Mouse (Mus musculus): ENCODE results near the gene Lrrc8b.

Lrrc8b gene

DNA sequence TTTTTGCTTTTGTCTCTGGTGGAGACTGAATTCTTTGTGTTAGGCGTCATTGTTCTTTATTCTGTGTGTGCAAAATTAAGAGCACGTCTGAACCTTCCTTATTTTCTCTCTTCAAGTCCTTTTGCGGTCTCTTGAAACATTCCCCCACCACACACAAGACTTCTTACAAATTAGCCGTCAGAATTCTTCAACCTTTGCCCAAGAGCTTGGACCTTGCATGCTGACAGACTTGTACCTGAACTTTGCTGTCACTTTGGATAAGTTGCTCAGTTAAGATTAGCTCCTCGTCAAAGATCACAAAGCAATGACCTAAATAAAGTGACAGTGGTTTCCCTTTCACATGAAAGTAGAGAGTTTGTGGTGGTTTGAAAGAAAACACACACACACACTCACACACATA, 3.3 kb downstream of the Lrrc8b start:
- DNase-seq (ENCODE audit: extremely low spot score, low spot score), result no peak

GRCm38 (mm10) chr5:105425587-105425986, 10.0 kb downstream of the Lrrc8b start:
- DNase-seq (ENCODE audit: extremely low spot score, low spot score), result no peak

DNA sequence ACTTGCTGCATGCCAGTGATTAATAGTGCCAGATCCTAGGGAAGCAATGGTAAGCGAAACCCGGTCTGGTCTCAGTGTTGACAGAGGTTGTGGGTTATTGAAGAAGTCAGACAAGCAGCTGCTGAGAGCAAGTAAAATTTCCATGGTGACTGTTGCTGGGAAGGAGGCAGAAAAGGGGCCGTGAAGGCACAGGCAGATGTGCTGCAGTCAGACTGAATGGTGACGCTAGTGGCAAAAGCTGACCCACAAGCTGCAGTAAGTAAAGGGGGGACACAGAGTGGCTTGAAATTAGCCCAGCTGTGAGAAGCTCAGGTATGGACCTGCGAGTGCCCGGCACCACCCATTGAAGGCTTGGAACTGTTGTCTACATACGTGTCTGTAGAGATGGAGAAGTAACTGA, 11.8 kb downstream of the Lrrc8b start:
- no peak for DNase-seq (ENCODE audit: extremely low spot score, low spot score)

DNA sequence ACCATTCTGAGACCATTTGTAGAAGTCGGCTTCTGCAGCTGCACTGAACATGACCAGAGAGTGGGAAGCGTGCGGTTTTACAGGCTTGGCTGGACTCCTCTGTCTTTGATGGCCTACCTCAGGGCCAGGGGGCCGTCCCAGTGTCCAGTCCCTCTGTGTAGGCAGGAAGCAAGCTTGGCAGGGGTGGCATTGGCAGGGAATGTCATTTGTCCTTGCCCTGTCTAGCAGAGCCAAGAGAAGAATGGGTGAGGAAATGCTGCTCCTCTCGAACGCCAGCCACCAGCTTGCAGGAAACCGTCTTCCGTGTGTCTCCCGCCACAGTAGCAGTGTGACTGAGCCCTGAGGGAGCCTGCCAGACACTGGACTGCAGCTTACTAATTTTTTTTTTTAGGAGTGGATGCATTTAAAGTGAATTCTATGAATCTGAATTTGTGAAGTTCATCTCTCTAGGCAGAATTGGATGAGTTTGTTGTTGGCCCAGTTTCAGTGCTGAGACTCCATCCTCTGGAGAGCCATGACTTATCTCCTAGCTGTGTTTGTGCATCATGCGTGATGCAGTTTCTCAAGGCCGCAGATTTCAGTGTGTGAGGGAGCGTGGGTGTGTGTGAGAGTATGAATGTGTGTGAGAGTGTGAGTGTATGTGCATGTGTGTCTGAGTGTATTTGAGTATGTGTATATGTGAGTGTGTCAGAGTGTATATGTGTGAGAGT, 12.8 kb downstream of the Lrrc8b start:
- DNase-seq (ENCODE audit: extremely low spot score, low spot score), result no peak

DNA sequence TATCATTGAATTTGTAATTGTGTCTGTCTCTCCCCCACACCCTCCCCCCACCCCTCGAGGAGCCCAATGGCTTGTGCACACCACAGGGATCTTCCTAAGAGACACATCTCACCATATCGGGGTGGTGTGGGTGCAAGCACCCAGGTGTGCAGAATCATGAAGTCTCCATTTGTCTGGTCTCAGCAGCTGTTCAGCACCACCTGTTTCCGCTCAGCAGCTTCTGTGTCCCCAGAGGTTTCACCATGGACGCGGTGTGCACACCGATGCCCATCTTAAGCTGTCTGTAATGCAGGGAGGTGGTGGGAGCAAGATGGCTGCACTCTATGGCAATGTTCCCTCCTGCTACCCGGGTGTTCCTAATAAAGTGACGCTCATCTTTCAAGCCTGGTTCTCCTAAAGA, 14.6 kb downstream of the Lrrc8b start:
- DNase-seq (ENCODE audit: extremely low spot score, low spot score), result no peak

- DNase-seq (ENCODE audit: extremely low spot score, low spot score), result no peak
Observed at GRCm38 (mm10) chr5:105439608-105440007, 24.0 kb downstream of the Lrrc8b start.

DNA sequence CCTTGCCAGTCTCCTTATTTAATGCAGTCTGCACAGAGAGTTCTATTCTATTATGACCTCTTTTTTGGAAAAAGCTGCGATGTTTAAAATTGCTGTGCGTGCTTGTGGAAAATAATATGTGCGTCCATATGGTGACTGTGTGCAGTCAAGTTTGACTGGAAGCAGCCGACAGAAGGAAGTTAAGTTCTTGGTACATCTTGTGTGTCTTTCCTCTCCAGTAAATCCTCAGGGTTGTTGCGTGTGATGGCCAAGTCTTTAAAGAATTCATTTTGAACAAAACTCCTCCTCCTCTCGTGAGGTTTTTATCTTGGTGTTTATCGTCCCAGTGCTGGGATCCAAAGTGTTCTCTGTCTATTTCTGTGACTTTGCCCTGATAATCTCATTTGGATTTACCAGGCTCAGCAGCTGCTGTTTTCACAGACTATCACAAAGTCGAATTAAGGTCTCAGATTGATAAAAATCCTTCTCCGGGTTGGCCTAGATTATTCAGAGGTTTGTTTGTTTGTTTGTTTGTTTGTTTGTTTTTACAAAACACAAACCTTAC, 25.5 kb downstream of the Lrrc8b start:
- no peak for DNase-seq (ENCODE audit: extremely low spot score, low spot score)

- DNase-seq (ENCODE audit: extremely low spot score, low spot score), result no peak
Observed at GRCm38 (mm10) chr5:105442212-105443000, 26.8 kb downstream of the Lrrc8b start.

DNA sequence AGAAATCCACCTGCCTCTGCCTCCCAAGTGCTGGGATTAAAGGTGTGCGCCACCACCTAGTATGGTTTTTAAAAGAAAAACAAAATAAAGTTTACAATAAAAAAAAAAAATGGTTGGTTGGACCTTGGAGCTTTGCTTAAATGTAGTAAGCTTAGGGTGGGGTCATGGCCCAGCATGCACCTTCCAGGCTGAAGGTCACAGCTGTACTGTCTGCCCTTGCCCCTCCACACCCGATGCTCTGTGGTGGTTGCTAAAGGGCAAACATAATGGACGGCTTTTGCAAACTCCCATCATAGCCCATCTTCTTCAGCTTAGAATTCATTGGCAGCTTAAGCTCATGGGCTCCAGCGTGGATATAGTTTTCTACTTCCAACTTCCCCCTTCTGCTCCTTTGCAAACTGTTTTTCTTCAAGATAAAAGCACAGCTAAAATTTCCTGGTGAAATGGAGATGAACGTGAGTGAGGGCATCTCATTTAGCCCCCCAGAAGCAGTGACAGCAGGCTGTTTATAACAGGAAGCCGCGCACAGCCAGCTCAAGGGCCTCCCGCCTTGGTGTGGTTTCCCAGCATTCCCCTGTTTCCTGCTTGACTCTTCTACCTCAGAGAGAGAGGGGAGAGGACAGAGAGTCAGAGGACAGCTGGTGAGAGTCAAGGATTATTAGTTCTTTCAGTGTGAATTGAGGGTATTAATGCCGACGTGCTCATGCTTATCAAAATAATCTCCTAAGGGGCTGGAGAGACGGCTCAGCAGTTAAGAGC, 27.7 kb downstream of the Lrrc8b start:
- DNase-seq (ENCODE audit: extremely low spot score, low spot score), result no peak

- no peak for DNase-seq (ENCODE audit: extremely low spot score, low spot score)
Observed at GRCm38 (mm10) chr5:105445686-105446085, 30.1 kb downstream of the Lrrc8b start.

GRCm38 (mm10) chr5:105454105-105454504, 38.5 kb downstream of the Lrrc8b start:
- DNase-seq (ENCODE audit: extremely low spot score, low spot score), result no peak

DNA sequence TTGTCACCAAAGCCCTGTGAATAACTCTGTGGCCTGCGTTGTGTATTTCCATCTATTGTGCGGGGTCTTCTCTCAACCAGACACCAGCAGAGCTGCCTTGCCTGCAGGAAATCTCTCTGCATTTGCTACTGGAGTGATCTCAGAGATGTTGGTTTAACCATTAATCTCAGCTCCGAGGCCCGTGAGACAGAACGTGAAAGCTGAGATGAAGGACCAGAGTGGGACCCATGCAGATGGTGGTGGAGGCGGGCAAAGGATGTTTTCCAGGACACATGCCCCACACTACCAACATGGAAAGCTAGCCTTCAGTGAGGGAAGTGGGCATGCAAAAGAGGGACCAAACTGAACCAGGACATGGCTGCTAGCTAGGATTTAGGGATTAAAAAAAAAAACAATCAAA, 43.5 kb downstream of the Lrrc8b start:
- no peak for DNase-seq (ENCODE audit: extremely low spot score, low spot score)

DNA sequence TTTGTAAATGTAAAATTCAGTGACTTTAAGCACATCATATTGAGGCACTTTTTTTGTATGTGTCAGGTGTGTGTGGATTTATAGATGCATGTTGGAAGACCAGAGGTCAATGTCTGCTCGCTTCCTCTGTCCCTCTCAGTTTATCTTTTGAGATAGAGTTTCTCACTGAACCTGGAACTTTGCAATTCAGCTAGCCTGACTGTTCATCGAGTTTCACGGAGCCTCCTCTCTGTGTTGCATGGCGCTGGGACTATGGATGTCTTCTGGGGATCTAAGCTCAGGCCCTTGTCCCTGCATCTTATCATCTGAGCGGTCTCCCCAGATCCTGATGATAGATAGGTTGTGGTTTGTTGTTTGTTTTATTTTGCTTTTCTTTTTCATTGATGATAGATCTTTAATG, 45.0 kb downstream of the Lrrc8b start:
- no peak for DNase-seq (ENCODE audit: extremely low spot score, low spot score)

- no peak for DNase-seq (ENCODE audit: extremely low spot score, low spot score)
Observed at GRCm38 (mm10) chr5:105461076-105461475, 45.5 kb downstream of the Lrrc8b start.

GRCm38 (mm10) chr5:105464671-105465070, 49.1 kb downstream of the Lrrc8b start:
- no peak for DNase-seq (ENCODE audit: extremely low spot score, low spot score)

DNA sequence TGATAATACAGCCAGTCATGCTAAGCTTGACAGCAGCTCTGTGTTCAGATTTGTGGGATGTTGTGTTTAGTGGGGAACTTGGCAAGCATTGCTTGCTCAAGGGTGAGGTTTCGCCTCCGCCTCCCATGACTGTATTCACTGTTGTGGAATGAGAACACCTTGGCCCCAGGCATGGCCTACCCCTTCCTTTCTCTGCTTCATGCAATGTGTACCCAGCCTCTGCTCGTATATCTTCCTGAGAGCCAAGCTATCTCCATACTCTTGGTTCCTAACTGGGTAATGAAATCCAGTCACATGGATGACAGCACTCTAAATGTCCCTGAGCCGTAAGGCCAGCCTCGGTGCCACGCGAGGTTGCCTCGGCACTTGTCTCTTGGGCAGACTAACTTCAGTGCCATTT, 50.0 kb downstream of the Lrrc8b start:
- DNase-seq (ENCODE audit: extremely low spot score, low spot score), result no peak

DNA sequence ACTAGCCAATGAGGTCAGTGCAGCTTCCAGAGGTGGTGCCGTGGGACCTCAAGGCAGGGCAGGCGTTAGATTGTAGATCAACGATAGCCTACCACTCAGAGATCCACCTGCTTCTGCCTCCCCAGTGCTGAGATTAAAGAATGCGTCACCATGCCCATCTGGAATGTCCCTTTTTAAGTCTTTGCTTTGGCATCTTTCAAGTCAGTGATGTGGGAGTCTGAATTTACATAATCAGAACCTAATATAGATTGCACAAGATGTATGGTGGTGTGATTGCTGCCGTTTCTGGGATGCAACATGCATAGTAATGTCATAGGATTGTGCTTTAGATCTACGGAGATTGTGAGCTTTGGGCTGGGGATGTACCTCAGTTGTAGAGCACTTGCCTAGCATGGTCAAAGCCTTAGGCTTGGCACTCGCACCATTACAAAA, 50.9 kb downstream of the Lrrc8b start:
- no peak for DNase-seq (ENCODE audit: extremely low spot score, low spot score)

DNA sequence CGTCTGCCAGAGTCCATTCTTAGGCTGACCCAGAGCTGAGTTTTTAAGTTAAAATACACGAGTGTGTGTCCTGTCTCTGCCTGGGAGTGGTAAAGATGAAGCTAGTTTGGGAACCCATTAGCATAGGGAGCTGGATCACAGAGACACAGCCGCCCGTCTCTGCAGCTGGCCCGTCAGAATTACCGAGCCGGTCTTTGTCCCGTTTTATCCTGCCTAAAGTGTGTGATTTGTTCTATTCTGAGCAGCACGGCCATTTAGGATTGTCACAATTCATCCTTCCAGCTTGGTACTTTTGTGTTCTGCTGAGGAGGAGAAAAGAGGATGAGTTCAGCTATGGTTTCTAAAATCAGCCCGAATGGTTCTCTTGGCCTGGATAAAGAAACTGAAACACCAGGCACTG, 51.7 kb downstream of the Lrrc8b start:
- DNase-seq (ENCODE audit: extremely low spot score, low spot score), result no peak

DNA sequence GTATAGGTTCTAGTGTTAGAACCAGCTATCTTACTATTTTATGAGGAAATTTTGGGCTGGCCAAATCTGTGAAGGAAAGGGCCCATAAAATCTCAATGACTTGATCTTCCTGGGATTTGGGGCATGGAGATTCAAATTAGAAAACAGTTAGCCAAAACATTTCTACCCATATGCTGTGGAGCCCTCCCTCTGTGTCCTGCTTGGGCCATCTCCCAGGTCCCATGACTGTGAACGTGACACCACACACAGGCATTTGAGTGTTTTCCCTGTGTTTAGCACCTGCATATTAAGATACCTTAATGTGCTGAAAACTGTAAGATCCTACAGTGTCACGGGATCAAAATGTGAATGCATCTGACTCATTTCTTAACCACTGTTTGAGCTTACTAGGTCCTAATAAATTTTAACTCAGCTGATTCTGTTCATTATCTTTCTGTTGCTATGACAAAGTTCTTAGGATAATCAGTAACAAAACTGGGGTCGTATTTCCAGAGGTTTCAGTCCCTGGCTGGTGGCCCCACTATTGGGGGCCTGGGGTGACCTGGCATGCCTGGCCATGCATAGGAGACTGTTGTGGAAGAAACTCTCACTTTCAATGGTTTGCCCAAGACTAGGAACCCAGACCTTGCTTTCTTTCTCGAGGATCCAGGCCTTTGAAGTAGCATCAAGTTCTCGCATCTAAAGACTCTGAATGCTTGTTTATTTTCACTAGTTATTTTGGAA, 57.6 kb downstream of the Lrrc8b start:
- DNase-seq (ENCODE audit: extremely low spot score, low spot score), result no peak

- no peak for DNase-seq (ENCODE audit: extremely low spot score, low spot score)
Observed at GRCm38 (mm10) chr5:105477527-105477926, 62.0 kb downstream of the Lrrc8b start.

- no peak for DNase-seq (ENCODE audit: extremely low spot score, low spot score)
Observed at GRCm38 (mm10) chr5:105479673-105480072, 64.1 kb downstream of the Lrrc8b start.
